Mouse (Mus musculus): ENCODE measurements around the gene Sms.

DNA sequence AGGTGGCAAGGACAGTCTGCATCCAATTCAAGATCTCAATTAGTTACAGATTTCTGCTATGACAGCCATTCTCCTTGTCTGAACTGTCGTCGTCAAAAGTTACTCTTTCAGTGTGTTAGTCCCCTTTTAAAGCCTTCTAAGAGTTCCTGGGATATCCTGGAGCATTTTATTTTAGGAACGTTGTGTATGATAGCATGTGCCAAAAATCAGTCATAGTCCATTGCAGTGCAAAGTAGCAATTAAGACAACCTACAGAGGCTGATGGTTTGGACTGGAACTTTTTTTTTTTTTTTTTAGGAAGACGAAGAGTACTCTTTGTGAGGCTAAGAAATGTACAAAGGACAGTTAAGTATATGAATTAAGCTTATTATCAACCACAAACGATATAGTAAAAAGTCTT is 76.9 kb downstream of the Sms start, which contains the start of gene Phex:
- TF ChIP-seq CTCF (IDR thresholded peaks at IDR 0.05; ENCODE audit: low read depth) = no peak
- TF ChIP-seq EP300 (IDR thresholded peaks at IDR 0.05; ENCODE audit: low read depth) = no peak

Measured in liver, embryonic 14.5 days (tissue).